Mouse (Mus musculus): ENCODE measurements around the gene Lhx6.

Lhx6 gene

DNA sequence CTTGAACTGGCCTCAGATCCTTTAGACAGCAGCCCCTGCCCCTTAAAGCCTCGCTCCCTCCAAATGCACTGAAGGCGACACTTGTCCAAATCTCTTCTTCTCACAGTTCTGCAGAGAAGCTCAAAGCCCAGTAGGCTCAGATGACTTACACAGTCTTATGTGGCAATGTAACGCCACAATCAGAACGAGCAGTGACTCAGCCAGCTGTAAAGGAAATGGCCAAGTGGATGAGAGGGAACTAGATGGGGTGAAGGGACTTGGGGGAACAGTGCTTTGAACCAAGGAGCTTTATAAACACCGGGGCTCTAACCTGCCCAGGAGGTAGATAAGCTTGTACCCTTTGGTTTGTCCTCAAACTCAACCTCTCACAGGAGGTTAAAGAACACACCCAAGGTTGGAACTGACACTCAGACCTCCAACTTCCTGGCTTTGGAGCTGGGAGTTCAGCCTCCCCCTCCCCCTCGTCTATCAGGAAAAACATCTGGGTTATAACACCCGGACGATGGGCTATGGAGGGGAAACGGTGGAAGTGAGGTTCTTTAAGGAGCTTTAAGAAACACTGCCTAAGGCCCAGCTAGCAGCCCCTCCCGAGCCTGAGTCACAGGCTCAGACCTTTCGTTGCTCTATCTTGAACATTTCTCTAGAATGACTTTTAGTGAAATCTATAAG lies 69.7 kb downstream of the Lhx6 start:
- DNase-seq (ENCODE audit: low read depth), result no peak

DNA sequence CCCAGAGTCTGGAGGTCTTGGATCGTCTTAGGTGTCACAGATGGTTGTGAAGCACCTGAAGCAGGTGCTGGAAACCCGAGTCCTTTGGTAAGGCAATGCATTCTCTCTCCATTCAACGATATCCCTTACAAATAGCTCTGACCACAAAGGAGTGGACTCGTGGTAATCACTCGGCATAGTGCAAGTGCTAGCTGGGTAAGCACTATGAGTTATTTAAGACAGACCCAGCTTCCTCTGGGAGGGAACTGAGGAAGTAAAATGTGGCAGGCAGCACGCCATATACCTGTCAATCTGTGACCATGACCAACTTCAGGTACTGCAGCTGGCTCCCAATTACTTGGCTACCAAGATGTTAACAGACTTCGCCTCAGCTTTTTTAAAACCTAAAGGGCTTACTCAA lies 70.3 kb downstream of the Lhx6 start:
- no peak for DNase-seq (ENCODE audit: low read depth)

DNA sequence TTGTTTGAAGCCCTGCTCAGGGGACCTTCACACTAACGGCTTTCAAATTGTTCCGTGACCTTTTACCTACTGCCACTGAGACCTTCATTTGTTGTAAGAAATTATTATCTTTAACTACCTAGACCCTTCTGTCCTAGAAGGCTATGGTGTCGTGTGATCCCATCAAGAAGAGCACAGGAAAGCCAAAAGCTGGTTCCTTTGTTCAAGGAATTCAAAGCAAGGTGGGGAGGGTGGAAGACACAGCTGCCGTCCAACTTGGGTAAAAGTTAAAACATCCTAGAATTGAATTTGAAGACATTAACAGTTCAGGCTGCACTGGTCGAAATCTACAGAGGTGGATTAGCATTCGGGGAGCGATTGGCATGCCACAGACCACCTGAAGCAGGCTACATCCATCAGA lies 71.2 kb downstream of the Lhx6 start:
- DNase-seq (ENCODE audit: low read depth), result no peak

DNA sequence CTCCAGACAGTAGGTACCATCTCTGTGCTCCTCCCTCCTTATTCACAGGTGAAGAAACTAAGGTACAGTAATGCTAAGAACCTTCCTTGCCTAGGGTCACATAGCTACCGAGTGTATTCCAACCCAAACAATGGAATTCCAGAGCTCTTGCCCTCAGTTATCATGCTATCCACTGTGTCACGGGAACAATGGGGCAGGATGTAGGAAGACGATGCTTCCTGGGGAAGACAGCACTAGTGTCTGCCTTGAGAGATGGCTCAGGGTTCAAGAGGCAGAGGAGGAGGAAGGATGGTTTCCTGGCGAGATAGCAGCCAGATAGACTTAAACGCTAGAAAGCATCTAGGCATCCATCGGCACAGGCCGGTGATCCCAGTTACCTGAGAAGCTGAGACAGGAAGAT lies 72.3 kb downstream of the Lhx6 start:
- no peak for DNase-seq (ENCODE audit: low read depth)

Measured in induced T-regulatory cell, adult 2 months (primary cell).